Mouse (Mus musculus) liver, embryonic 16.5 days (tissue): ENCODE data around the gene Isca2. TPM values are rescaled to one million over a fixed set of nuclear protein-coding genes. Genes with fewer than 3 reads are reported as not detected.

Experiments used
- ATAC-seq: fragments of 200-750 bp; cut with Nextera tagmentation; 2 replicates; pipeline ENCODE4 v1.8.0; 2017; ENCODE audit warnings: low read depth, mild to moderate bottlenecking, moderate number of reproducible peaks, moderate library complexity
- H3K27ac ChIP-seq: fragments of 300-500 bp; sonication (generic); 2 replicates; pipeline ENCODE4 v1.5.1; 2014; ENCODE audit warnings: mild to moderate bottlenecking, low read length
- H3K27me3 ChIP-seq: fragments of 300-500 bp; sonication (generic); 2 replicates; pipeline ENCODE4 v1.6.1; 2014; ENCODE audit warnings: low read depth, low read length, mixed read lengths; ENCODE audit not compliant: control insufficient read depth, insufficient read depth
- H3K36me3 ChIP-seq: fragments of 300-500 bp; sonication (generic); 2 replicates; pipeline ENCODE4 v1.6.1; 2014; ENCODE audit warnings: mild to moderate bottlenecking; ENCODE audit not compliant: control insufficient read depth, insufficient read depth
- H3K4me1 ChIP-seq: fragments of 300-500 bp; sonication (generic); 2 replicates; pipeline ENCODE4 v1.6.1; 2014; ENCODE audit warnings: low read depth, low read length, mixed read lengths; ENCODE audit not compliant: control insufficient read depth
- H3K4me2 ChIP-seq: fragments of 300-500 bp; sonication (generic); 2 replicates; pipeline ENCODE4 v1.6.1; 2014; ENCODE audit warnings: low read depth, low read length, mixed read lengths
- H3K4me3 ChIP-seq: fragments of 300-500 bp; sonication (generic); 2 replicates; pipeline ENCODE4 v1.5.1; 2014; ENCODE audit warnings: low read depth, mild to moderate bottlenecking, low read length
- H3K9ac ChIP-seq: fragments of 300-500 bp; sonication (generic); 2 replicates; pipeline ENCODE4 v1.6.1; 2014; ENCODE audit warnings: low read depth, low read length
- H3K9me3 ChIP-seq: fragments of 300-500 bp; sonication (generic); replicated peaks from 2 replicates; pipeline ENCODE4 v1.6.1; 2016; ENCODE audit warnings: low read length; ENCODE audit not compliant: control insufficient read depth
- WGBS: fragments of 180-500 bp; shearing (Covaris S2); extraction: QIAGEN DNeasy Blood & Tissue Kit; methylation state at CpG from one replicate; pipeline ENCODE4 v1.1.7; 2014; ENCODE audit not compliant: insufficient replicate concordance; 5-methylcytosine and 5-hydroxymethylcytosine counted together
- polyA plus RNA-seq: library from polyadenylated mRNA; unstranded; fragments of >200 nt; fragmentation: Nextera tagmentation; extraction: Ambion mirVana; gene quantifications from 2 replicates; pipeline ENCODE4 v1.2.1, GENCODE M21; 2015

Gene Isca2
- polyA plus RNA-seq, 1 experiment from 2014 or later, result 94.7 TPM

GRCm38 (mm10) chr12:84819236-84820168, 46.5 kb downstream of the Isca2 start:
- H3K9ac ChIP-seq, result peak overlapping the region; percentile 38
- ATAC-seq, result peak; percentile 99
- peak overlapping the region; percentile 33; the same call in 1 of the 2 replicates for H3K4me2 ChIP-seq
- no peaks in the 10 kb centered on the region for H3K9me3 ChIP-seq
- H3K27me3 ChIP-seq, result no peaks in the 10 kb centered on the region
- no peak overlapping the region for H3K4me3 ChIP-seq
- peak overlapping the region; percentile 91 for H3K27ac ChIP-seq
- WGBS, result 66% methylated on average over 13 of the region's 13 CpGs
- H3K4me1 ChIP-seq, result peaks cover 18% of the 10 kb centered on the region
- no peaks in the 10 kb centered on the region for H3K36me3 ChIP-seq

GRCm38 (mm10) chr12:84823601-84824000, 50.5 kb downstream of the Isca2 start:
- H3K4me1 ChIP-seq, result peaks cover 16% of the 10 kb centered on the region
- no peaks in the 10 kb centered on the region for H3K9me3 ChIP-seq
- no peak overlapping the region for H3K4me2 ChIP-seq
- no peak overlapping the region for H3K27ac ChIP-seq
- WGBS, result 62% methylated on average over 7 of the region's 7 CpGs
- no peaks in the 10 kb centered on the region for H3K36me3 ChIP-seq
- no peak overlapping the region for H3K9ac ChIP-seq
- no peak overlapping the region for H3K4me3 ChIP-seq
- no peak for ATAC-seq
- no peaks in the 10 kb centered on the region for H3K27me3 ChIP-seq

- ATAC-seq, result no peak
- no peak overlapping the region for H3K4me2 ChIP-seq
- no peaks in the 10 kb centered on the region for H3K9me3 ChIP-seq
- H3K27ac ChIP-seq, result no peak overlapping the region
- WGBS, result 59% methylated on average over 5 of the region's 5 CpGs
- H3K9ac ChIP-seq, result no peak overlapping the region
- no peaks in the 10 kb centered on the region; the same call in 1 of the 2 replicates for H3K27me3 ChIP-seq
- H3K4me3 ChIP-seq, result no peak overlapping the region
- no peaks in the 10 kb centered on the region for H3K36me3 ChIP-seq
- peaks cover 11% of the 10 kb centered on the region for H3K4me1 ChIP-seq
These were observed 51.2 kb downstream of the Isca2 start for GRCm38 (mm10) chr12:84824203-84824602.

Other genes with a start within 250 kb of the Isca2 start
- gene Vsx2, start 203.5 kb upstream of the Isca2 start, polyA plus RNA-seq, result not detected in 2 replicates
- 4.0 and 4.6 TPM in 2 replicates for gene Abcd4, start 155.8 kb upstream of the Isca2 start, polyA plus RNA-seq
- not detected in 2 replicates for gene Vrtn, start 132.2 kb upstream of the Isca2 start, polyA plus RNA-seq
- 0.08 and 0.09 TPM in 2 replicates for gene Syndig1l, start 74.4 kb upstream of the Isca2 start, polyA plus RNA-seq
- gene Npc2, start 99 bp upstream of the Isca2 start, polyA plus RNA-seq, result 26.9 and 27.9 TPM in 2 replicates
- 0.35 and 0.51 TPM in 2 replicates for gene Ltbp2, start 103.3 kb downstream of the Isca2 start, polyA plus RNA-seq
- gene Fcf1, start 197.6 kb downstream of the Isca2 start, polyA plus RNA-seq, result 71.0 and 75.4 TPM in 2 replicates
- gene Arel1, start 197.6 kb downstream of the Isca2 start, polyA plus RNA-seq, result 15.1 and 16.5 TPM in 2 replicates
- 5.8 and 6.5 TPM in 2 replicates for gene Ylpm1, start 223.1 kb downstream of the Isca2 start, polyA plus RNA-seq